Mouse (Mus musculus): Measurements from ENCODE around the gene R3hdm2. TPM values are rescaled to one million over a fixed set of nuclear protein-coding genes. Genes with fewer than 3 reads are reported as not detected.

R3hdm2 gene
- polyA plus RNA-seq, 1 experiment from 2014 or later = 29.0 TPM

GRCm38 (mm10) chr10:127531548-127531947 is 151.4 kb downstream of the R3hdm2 start:
- Histone ChIP-seq H3K27ac (ENCODE audit: low read length) (no peak overlapping the region), H3K4me3 (ENCODE audit: low read length) (no peak overlapping the region), H3K36me3 (ENCODE audit: insufficient read depth, low read length) (no peaks in the 10 kb centered on the region), H3K4me2 (replicated peaks; ENCODE audit: low read depth, low read length) (no peak overlapping the region), H3K4me1 (ENCODE audit: insufficient read depth, low read length) (peaks cover 31% of the 10 kb centered on the region), H3K9ac (replicated peaks; ENCODE audit: low read length) (no peak overlapping the region), H3K27me3 (ENCODE audit: insufficient read depth, low read length) (peaks cover 100% of the 10 kb centered on the region), H3K9me3 (ENCODE audit: low read length) (no peaks in the 10 kb centered on the region)
- WGBS = 10% methylated on average over 4 of the region's 4 CpGs
- no peak for ATAC-seq (ENCODE audit: low FRiP score, low TSS enrichment)

- under 1% methylated on average over 57 of the region's 78 CpGs for WGBS
Measured at GRCm38 (mm10) chr10:127534036-127534928, 154.2 kb downstream of the R3hdm2 start, which contains the start of gene Nxph4. TSS of gene Nxph4 (minus strand) at chr10:127534559.

GRCm38 (mm10) chr10:127534929-127535384 is 154.8 kb downstream of the R3hdm2 start:
- H3K27ac ChIP-seq (ENCODE audit: low read length) = no peak overlapping the region
- ATAC-seq (ENCODE audit: low FRiP score, low TSS enrichment) = peak; percentile 20; the same call in 1 of the 2 replicates
- WGBS = under 1% methylated on average over 30 of the region's 30 CpGs
- no peaks in the 10 kb centered on the region for H3K9me3 ChIP-seq (ENCODE audit: low read length)
- peak overlapping the region; percentile 50 for H3K4me3 ChIP-seq (ENCODE audit: low read length)
- peaks cover 70% of the 10 kb centered on the region for H3K27me3 ChIP-seq (ENCODE audit: insufficient read depth, low read length)
- H3K4me2 ChIP-seq (replicated peaks; ENCODE audit: low read depth, low read length) = peak overlapping the region; percentile 78
- no peak overlapping the region for H3K9ac ChIP-seq (replicated peaks; ENCODE audit: low read length)
- peaks cover 28% of the 10 kb centered on the region for H3K4me1 ChIP-seq (ENCODE audit: insufficient read depth, low read length)
- 0 out of 2 replicates have a peak, but pooled peaks cover 3% of the 10 kb centered on the region for H3K36me3 ChIP-seq (ENCODE audit: insufficient read depth, low read length)

More at GRCm38 (mm10) chr10:127534036-127534928, 154.2 kb downstream of the R3hdm2 start, which contains the start of gene Nxph4:
- peak; percentile 32; the same call in 1 of the 2 replicates for ATAC-seq (ENCODE audit: low FRiP score, low TSS enrichment)
- Histone ChIP-seq H3K27me3 (ENCODE audit: insufficient read depth, low read length) (peaks cover 77% of the 10 kb centered on the region), H3K9me3 (ENCODE audit: low read length) (no peaks in the 10 kb centered on the region), H3K4me3 (ENCODE audit: low read length) (peak within 1 kb of the TSS; percentile 50), H3K9ac (replicated peaks; ENCODE audit: low read length) (peak within 1 kb of the TSS; percentile 39), H3K36me3 (ENCODE audit: insufficient read depth, low read length) (no peaks in the 10 kb centered on the region), H3K4me1 (ENCODE audit: insufficient read depth, low read length) (peaks cover 28% of the 10 kb centered on the region), H3K4me2 (replicated peaks; ENCODE audit: low read depth, low read length) (peak within 1 kb of the TSS; percentile 78), H3K27ac (ENCODE audit: low read length) (no peak within 1 kb of the TSS)

GRCm38 (mm10) chr10:127536586-127537314 is 156.6 kb downstream of the R3hdm2 start:
- WGBS = 14% methylated on average over 8 of the region's 8 CpGs
- no peak overlapping the region for H3K27ac ChIP-seq (ENCODE audit: low read length)
- H3K27me3 ChIP-seq (ENCODE audit: insufficient read depth, low read length) = peaks cover 52% of the 10 kb centered on the region
- H3K9me3 ChIP-seq (ENCODE audit: low read length) = no peaks in the 10 kb centered on the region
- H3K4me1 ChIP-seq (ENCODE audit: insufficient read depth, low read length) = peaks cover 17% of the 10 kb centered on the region
- H3K4me3 ChIP-seq (ENCODE audit: low read length) = no peak overlapping the region
- H3K9ac ChIP-seq (replicated peaks; ENCODE audit: low read length) = no peak overlapping the region
- ATAC-seq (ENCODE audit: low FRiP score, low TSS enrichment) = no peak
- H3K4me2 ChIP-seq (replicated peaks; ENCODE audit: low read depth, low read length) = no peak overlapping the region
- peaks cover 10% of the 10 kb centered on the region; the same call in 1 of the 2 replicates for H3K36me3 ChIP-seq (ENCODE audit: insufficient read depth, low read length)

GRCm38 (mm10) chr10:127537854-127538583 is 157.9 kb downstream of the R3hdm2 start:
- 25% methylated on average over 7 of the region's 7 CpGs for WGBS
- no peak for ATAC-seq (ENCODE audit: low FRiP score, low TSS enrichment)

GRCm38 (mm10) chr10:127541510-127541909 is 161.4 kb downstream of the R3hdm2 start:
- H3K4me1 ChIP-seq (ENCODE audit: insufficient read depth, low read length) = no peaks in the 10 kb centered on the region
- peaks cover 26% of the 10 kb centered on the region; the same call in 1 of the 2 replicates for H3K36me3 ChIP-seq (ENCODE audit: insufficient read depth, low read length)
- 95% methylated on average over 8 of the region's 8 CpGs for WGBS
- no peak overlapping the region for H3K9ac ChIP-seq (replicated peaks; ENCODE audit: low read length)
- ATAC-seq (ENCODE audit: low FRiP score, low TSS enrichment) = no peak
- no peak overlapping the region for H3K4me3 ChIP-seq (ENCODE audit: low read length)
- no peak overlapping the region for H3K4me2 ChIP-seq (replicated peaks; ENCODE audit: low read depth, low read length)
- no peak overlapping the region for H3K27ac ChIP-seq (ENCODE audit: low read length)
- H3K9me3 ChIP-seq (ENCODE audit: low read length) = no peaks in the 10 kb centered on the region
- peaks cover 5% of the 10 kb centered on the region for H3K27me3 ChIP-seq (ENCODE audit: insufficient read depth, low read length)

More at GRCm38 (mm10) chr10:127537854-127538583, 157.9 kb downstream of the R3hdm2 start:
- Histone ChIP-seq H3K4me1 (ENCODE audit: insufficient read depth, low read length) (peaks cover 17% of the 10 kb centered on the region), H3K36me3 (ENCODE audit: insufficient read depth, low read length) (peaks cover 10% of the 10 kb centered on the region; the same call in 1 of the 2 replicates), H3K9ac (replicated peaks; ENCODE audit: low read length) (no peak overlapping the region), H3K4me2 (replicated peaks; ENCODE audit: low read depth, low read length) (no peak overlapping the region), H3K27ac (ENCODE audit: low read length) (no peak overlapping the region), H3K4me3 (ENCODE audit: low read length) (no peak overlapping the region), H3K9me3 (ENCODE audit: low read length) (no peaks in the 10 kb centered on the region), H3K27me3 (ENCODE audit: insufficient read depth, low read length) (peaks cover 40% of the 10 kb centered on the region)

GRCm38 (mm10) chr10:127542084-127542483 is 162.0 kb downstream of the R3hdm2 start:
- ATAC-seq (ENCODE audit: low FRiP score, low TSS enrichment) = peak; percentile 41
- H3K36me3 ChIP-seq (ENCODE audit: insufficient read depth, low read length) = peaks cover 26% of the 10 kb centered on the region; the same call in 1 of the 2 replicates
- WGBS = 63% methylated on average over 13 of the region's 13 CpGs

GRCm38 (mm10) chr10:127542720-127543119 is 162.6 kb downstream of the R3hdm2 start:
- peaks cover 26% of the 10 kb centered on the region; the same call in 1 of the 2 replicates for H3K36me3 ChIP-seq (ENCODE audit: insufficient read depth, low read length)
- no peak overlapping the region for H3K4me3 ChIP-seq (ENCODE audit: low read length)
- no peak overlapping the region for H3K9ac ChIP-seq (replicated peaks; ENCODE audit: low read length)
- no peak overlapping the region for H3K4me2 ChIP-seq (replicated peaks; ENCODE audit: low read depth, low read length)
- ATAC-seq (ENCODE audit: low FRiP score, low TSS enrichment) = no peak
- no peaks in the 10 kb centered on the region for H3K4me1 ChIP-seq (ENCODE audit: insufficient read depth, low read length)
- no peaks in the 10 kb centered on the region for H3K9me3 ChIP-seq (ENCODE audit: low read length)
- WGBS = 46% methylated on average over 6 of the region's 6 CpGs
- H3K27ac ChIP-seq (ENCODE audit: low read length) = no peak overlapping the region
- H3K27me3 ChIP-seq (ENCODE audit: insufficient read depth, low read length) = no peaks in the 10 kb centered on the region

More at GRCm38 (mm10) chr10:127542084-127542483, 162.0 kb downstream of the R3hdm2 start:
- Histone ChIP-seq H3K4me3 (ENCODE audit: low read length) (no peak overlapping the region), H3K4me2 (replicated peaks; ENCODE audit: low read depth, low read length) (no peak overlapping the region), H3K4me1 (ENCODE audit: insufficient read depth, low read length) (no peaks in the 10 kb centered on the region), H3K27me3 (ENCODE audit: insufficient read depth, low read length) (peaks cover 1% of the 10 kb centered on the region; the same call in 1 of the 2 replicates), H3K9ac (replicated peaks; ENCODE audit: low read length) (no peak overlapping the region), H3K9me3 (ENCODE audit: low read length) (no peaks in the 10 kb centered on the region), H3K27ac (ENCODE audit: low read length) (no peak overlapping the region)

- no peak overlapping the region for H3K4me3 ChIP-seq (ENCODE audit: low read length)
- 64% methylated on average over 3 of the region's 3 CpGs for WGBS
- ATAC-seq (ENCODE audit: low FRiP score, low TSS enrichment) = no peak
- H3K36me3 ChIP-seq (ENCODE audit: insufficient read depth, low read length) = peaks cover 30% of the 10 kb centered on the region; the same call in 1 of the 2 replicates
- no peaks in the 10 kb centered on the region for H3K4me1 ChIP-seq (ENCODE audit: insufficient read depth, low read length)
- no peaks in the 10 kb centered on the region for H3K27me3 ChIP-seq (ENCODE audit: insufficient read depth, low read length)
- H3K27ac ChIP-seq (ENCODE audit: low read length) = no peak overlapping the region
- no peak overlapping the region for H3K4me2 ChIP-seq (replicated peaks; ENCODE audit: low read depth, low read length)
- H3K9me3 ChIP-seq (ENCODE audit: low read length) = no peaks in the 10 kb centered on the region
- H3K9ac ChIP-seq (replicated peaks; ENCODE audit: low read length) = no peak overlapping the region
Measured at GRCm38 (mm10) chr10:127543916-127544315, 163.8 kb downstream of the R3hdm2 start.
